Mouse (Mus musculus): ENCODE data around the gene Mcoln2. TPM values are rescaled to one million over a fixed set of nuclear protein-coding genes. Genes with fewer than 3 reads are reported as not detected.
A peak's percentile ranks its signal among the peaks of the same experiment; 100 is the strongest.

The Mcoln2 gene
- polyA plus RNA-seq, 1 experiment from 2014 or later, result 4.5 TPM

- WGBS (ENCODE audit: insufficient replicate concordance), result 70% methylated on average over 10 of the region's 10 CpGs
- no peak overlapping the region for H3K4me3 ChIP-seq (ENCODE audit: low read depth, low read length)
- no peak overlapping the region for H3K9ac ChIP-seq (replicated peaks)
- no peaks in the 10 kb centered on the region for H3K36me3 ChIP-seq (replicated peaks; ENCODE audit: insufficient read depth, low read length)
- no peaks in the 10 kb centered on the region for H3K27me3 ChIP-seq (ENCODE audit: insufficient read depth, low read length)
- ATAC-seq, result no peak
- H3K4me2 ChIP-seq (ENCODE audit: low read depth, low read length), result no peak overlapping the region
- H3K4me1 ChIP-seq (ENCODE audit: insufficient read depth), result no peaks in the 10 kb centered on the region
- H3K27ac ChIP-seq (ENCODE audit: low read depth), result no peak overlapping the region
- no peaks in the 10 kb centered on the region for H3K9me3 ChIP-seq (ENCODE audit: low read length)
- peak; percentile 26 for DNase-seq
- TF ChIP-seq EP300 (IDR thresholded peaks at IDR 0.05; ENCODE audit: low read depth) (no peak), CTCF (IDR thresholded peaks at IDR 0.05; ENCODE audit: low read depth) (peak; percentile 38)
Observed at GRCm38 (mm10) chr3:146189933-146190332, 40.3 kb downstream of the Mcoln2 start.

- Histone ChIP-seq H3K27ac (ENCODE audit: low read depth) (no peak overlapping the region), H3K9me3 (ENCODE audit: low read length) (no peaks in the 10 kb centered on the region), H3K4me3 (ENCODE audit: low read depth, low read length) (no peak overlapping the region), H3K9ac (replicated peaks) (no peak overlapping the region), H3K4me1 (ENCODE audit: insufficient read depth) (peaks cover 5% of the 10 kb centered on the region; the same call in 1 of the 2 replicates), H3K36me3 (replicated peaks; ENCODE audit: insufficient read depth, low read length) (no peaks in the 10 kb centered on the region), H3K27me3 (ENCODE audit: insufficient read depth, low read length) (no peaks in the 10 kb centered on the region), H3K4me2 (ENCODE audit: low read depth, low read length) (no peak overlapping the region)
- TF ChIP-seq EP300 (IDR thresholded peaks at IDR 0.05; ENCODE audit: low read depth) (no peak), CTCF (IDR thresholded peaks at IDR 0.05; ENCODE audit: low read depth) (no peak)
- WGBS (ENCODE audit: insufficient replicate concordance), result 80% methylated on average over 1 of the region's 1 CpGs
- DNase-seq (no peak), ATAC-seq (no peak)
Observed at GRCm38 (mm10) chr3:146192507-146192906, 42.9 kb downstream of the Mcoln2 start.

GRCm38 (mm10) chr3:146195153-146195552 is 45.5 kb downstream of the Mcoln2 start:
- no peak for TF ChIP-seq EP300 (IDR thresholded peaks at IDR 0.05; ENCODE audit: low read depth)
- no peak for TF ChIP-seq CTCF (IDR thresholded peaks at IDR 0.05; ENCODE audit: low read depth)
- Histone ChIP-seq H3K36me3 (replicated peaks; ENCODE audit: insufficient read depth, low read length) (no peaks in the 10 kb centered on the region), H3K27me3 (ENCODE audit: insufficient read depth, low read length) (no peaks in the 10 kb centered on the region), H3K27ac (ENCODE audit: low read depth) (no peak overlapping the region), H3K9ac (replicated peaks) (no peak overlapping the region), H3K9me3 (ENCODE audit: low read length) (no peaks in the 10 kb centered on the region), H3K4me2 (ENCODE audit: low read depth, low read length) (no peak overlapping the region), H3K4me1 (ENCODE audit: insufficient read depth) (peaks cover 5% of the 10 kb centered on the region; the same call in 1 of the 2 replicates), H3K4me3 (ENCODE audit: low read depth, low read length) (no peak overlapping the region)
- no peak for ATAC-seq
- 70% methylated on average over 5 of the region's 5 CpGs for WGBS (ENCODE audit: insufficient replicate concordance)
- no peak for DNase-seq

GRCm38 (mm10) chr3:146196301-146196700 is 46.7 kb downstream of the Mcoln2 start:
- Histone ChIP-seq H3K36me3 (replicated peaks; ENCODE audit: insufficient read depth, low read length) (no peaks in the 10 kb centered on the region), H3K4me2 (ENCODE audit: low read depth, low read length) (no peak overlapping the region), H3K9ac (replicated peaks) (no peak overlapping the region), H3K27ac (ENCODE audit: low read depth) (no peak overlapping the region), H3K4me1 (ENCODE audit: insufficient read depth) (peaks cover 5% of the 10 kb centered on the region; the same call in 1 of the 2 replicates), H3K27me3 (ENCODE audit: insufficient read depth, low read length) (no peaks in the 10 kb centered on the region), H3K9me3 (ENCODE audit: low read length) (no peaks in the 10 kb centered on the region), H3K4me3 (ENCODE audit: low read depth, low read length) (no peak overlapping the region)
- DNase-seq (no peak), ATAC-seq (no peak)
- TF ChIP-seq CTCF (IDR thresholded peaks at IDR 0.05; ENCODE audit: low read depth) (no peak), EP300 (IDR thresholded peaks at IDR 0.05; ENCODE audit: low read depth) (no peak)
- WGBS (ENCODE audit: insufficient replicate concordance), result 51% methylated on average over 6 of the region's 6 CpGs

- Histone ChIP-seq H3K9ac (replicated peaks) (no peak overlapping the region), H3K4me2 (ENCODE audit: low read depth, low read length) (no peak overlapping the region), H3K4me3 (ENCODE audit: low read depth, low read length) (no peak overlapping the region), H3K9me3 (ENCODE audit: low read length) (no peaks in the 10 kb centered on the region), H3K36me3 (replicated peaks; ENCODE audit: insufficient read depth, low read length) (no peaks in the 10 kb centered on the region), H3K27ac (ENCODE audit: low read depth) (no peak overlapping the region), H3K4me1 (ENCODE audit: insufficient read depth) (peaks cover 5% of the 10 kb centered on the region; the same call in 1 of the 2 replicates), H3K27me3 (ENCODE audit: insufficient read depth, low read length) (no peaks in the 10 kb centered on the region)
- peak; percentile 19; the same call in 1 of the 2 replicates for ATAC-seq
- TF ChIP-seq EP300 (IDR thresholded peaks at IDR 0.05; ENCODE audit: low read depth), result no peak
- TF ChIP-seq CTCF (IDR thresholded peaks at IDR 0.05; ENCODE audit: low read depth), result no peak
- no peak for DNase-seq
- 64% methylated on average over 17 of the region's 17 CpGs for WGBS (ENCODE audit: insufficient replicate concordance)
Observed at GRCm38 (mm10) chr3:146196780-146197743, 47.4 kb downstream of the Mcoln2 start.

GRCm38 (mm10) chr3:146197785-146198184 is 48.2 kb downstream of the Mcoln2 start:
- Histone ChIP-seq H3K4me3 (ENCODE audit: low read depth, low read length) (no peak overlapping the region), H3K9me3 (ENCODE audit: low read length) (no peaks in the 10 kb centered on the region), H3K9ac (replicated peaks) (no peak overlapping the region), H3K36me3 (replicated peaks; ENCODE audit: insufficient read depth, low read length) (no peaks in the 10 kb centered on the region), H3K27ac (ENCODE audit: low read depth) (no peak overlapping the region), H3K4me2 (ENCODE audit: low read depth, low read length) (no peak overlapping the region), H3K4me1 (ENCODE audit: insufficient read depth) (peaks cover 5% of the 10 kb centered on the region; the same call in 1 of the 2 replicates), H3K27me3 (ENCODE audit: insufficient read depth, low read length) (no peaks in the 10 kb centered on the region)
- TF ChIP-seq EP300 (IDR thresholded peaks at IDR 0.05; ENCODE audit: low read depth) (no peak), CTCF (IDR thresholded peaks at IDR 0.05; ENCODE audit: low read depth) (no peak)
- ATAC-seq (no peak), DNase-seq (no peak)
- WGBS (ENCODE audit: insufficient replicate concordance), result 82% methylated on average over 12 of the region's 12 CpGs

Data from liver, postnatal 0 days (tissue).